Mouse (Mus musculus) olfactory bulb, adult 2 months (tissue): Measurements from ENCODE around the gene Pdxk.

ENCODE experiments used
- CTCF ChIP-seq: fragments of 200-500 bp; IDR thresholded peaks from 2 replicates; pipeline ENCODE4 v1.5.1; 2012; ENCODE audit warnings: low read depth, mild to moderate bottlenecking, low read length, moderate library complexity; ENCODE audit not compliant: insufficient read depth
- POLR2A ChIP-seq: fragments of 200-500 bp; IDR thresholded peaks from 2 replicates; pipeline ENCODE4 v1.6.1; 2012; ENCODE audit warnings: mild to moderate bottlenecking, low read depth, low read length, moderate library complexity; ENCODE audit not compliant: insufficient read depth

DNA sequence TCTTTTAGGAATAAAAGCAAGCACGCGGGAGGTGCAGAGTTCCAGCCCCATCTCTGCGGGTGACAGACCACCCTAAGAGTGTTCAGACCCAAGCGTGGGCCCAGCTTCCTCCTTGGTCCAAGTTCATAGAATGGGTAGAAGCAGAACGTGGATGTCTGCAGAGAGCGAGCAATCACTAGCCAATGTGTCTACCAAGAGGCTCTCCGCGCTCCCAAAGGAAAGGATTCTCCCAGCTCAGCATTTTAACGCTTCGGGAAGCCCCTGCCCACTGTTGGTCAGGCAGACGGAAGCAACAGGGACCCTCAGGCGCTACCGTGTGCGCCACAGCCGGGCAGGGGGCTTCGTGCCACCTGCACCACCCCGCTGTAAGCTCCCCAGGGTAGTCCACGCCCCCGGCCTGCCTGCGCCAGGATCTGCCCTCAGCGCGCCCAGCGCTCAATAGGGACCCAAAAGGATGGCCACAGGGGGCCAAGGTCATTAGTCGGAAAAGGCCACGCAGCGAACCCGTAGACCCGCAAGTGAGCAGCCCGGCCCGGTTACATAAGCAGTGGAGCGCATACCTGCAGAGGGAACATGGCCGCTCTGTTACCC is 479 bp downstream of the Pdxk start:
- no peak for TF ChIP-seq CTCF
- no peak for TF ChIP-seq POLR2A
